14 mouse cellular contexts compared by ENCODE assay signal in genomic region chr14:106010961-106011360, GRCm38 (mm10).
DNase-seq lines count a peak whose midpoint lies in the region; ATAC-seq and TF ChIP-seq lines count a peak whose summit lies in the region.
"Had no signal": no experiment of that assay in that cellular context is flagged by ENCODE, and none has a peak within 500 bp of the region (broad histone marks: within the 10 kb centered on the region; RNA-seq: fewer than 3 reads in every experiment).

No protein-coding gene starts in this region.

- H3K9me3 ChIP-seq in heart, postnatal 0 days (replicated peaks; ENCODE audit: control insufficient read depth, low read length), result peaks cover 5% of the 10 kb centered on the region; the same call in 1 of the 2 replicates
- H3K9me3 ChIP-seq in heart, embryonic 11.5 days (replicated peaks; ENCODE audit: control insufficient read depth, low read length), result no peaks in the 10 kb centered on the region
- H3K9me3 ChIP-seq: hindbrain, embryonic 15.5 days; liver, embryonic 13.5 days; midbrain, embryonic 10.5 days had no signal

- peak overlapping the region; percentile 44; the same call in 1 of the 2 replicates for H3K27ac ChIP-seq in heart, postnatal 0 days (ENCODE audit: low read depth)
- no peak overlapping the region for H3K27ac ChIP-seq in heart, embryonic 11.5 days (ENCODE audit: low read depth, low read length)
- H3K27ac ChIP-seq: embryonic facial prominence, embryonic 15.5 days; hindbrain, embryonic 15.5 days; kidney, postnatal 0 days; liver, embryonic 13.5 days; midbrain, embryonic 10.5 days had no signal

- no peak overlapping the region for H3K4me2 ChIP-seq in heart, postnatal 0 days (ENCODE audit: low read depth, low read length)
- no peak overlapping the region for H3K4me2 ChIP-seq in heart, embryonic 11.5 days
- H3K4me2 ChIP-seq: embryonic facial prominence, embryonic 15.5 days; hindbrain, embryonic 15.5 days; liver, embryonic 13.5 days had no signal

- no peaks in the 10 kb centered on the region for H3K4me1 ChIP-seq in heart, postnatal 0 days (ENCODE audit: control insufficient read depth, insufficient read depth)
- H3K4me1 ChIP-seq in heart, embryonic 11.5 days (ENCODE audit: control insufficient read depth, insufficient read depth, low read length), result no peaks in the 10 kb centered on the region
- H3K4me1 ChIP-seq: embryonic facial prominence, embryonic 15.5 days; hindbrain, embryonic 15.5 days; liver, embryonic 13.5 days; midbrain, embryonic 10.5 days had no signal

- DNase-seq in adrenal gland, postnatal 10 days, result peak; percentile 25
- no peak for DNase-seq in adrenal gland, postnatal 4 days (ENCODE audit: low spot score in 2 of 2)
- no peak for DNase-seq in heart, postnatal 0 days (ENCODE audit: low spot score)
- peak; percentile 42 for DNase-seq in 3T3-L1 (ENCODE audit: low read depth, low spot score)
- peak; percentile 15 to 26 for DNase-seq in cerebellum, postnatal 36 days
- no peak for DNase-seq in spleen, adult 18-20 months
- DNase-seq: liver, embryonic 13.5 days; thymus, postnatal 4 days had no signal

- 71% methylated on average over 6 of the region's 6 CpGs for WGBS in heart, postnatal 0 days
- WGBS in heart, embryonic 11.5 days (ENCODE audit: insufficient replicate concordance), result 87% methylated on average over 6 of the region's 6 CpGs

- H3K27me3 ChIP-seq in heart, postnatal 0 days (ENCODE audit: control insufficient read depth, insufficient read depth, low read length), result no peaks in the 10 kb centered on the region
- no peaks in the 10 kb centered on the region for H3K27me3 ChIP-seq in heart, embryonic 11.5 days (ENCODE audit: control insufficient read depth, insufficient read depth, low read length)
- H3K27me3 ChIP-seq: embryonic facial prominence, embryonic 15.5 days; hindbrain, embryonic 15.5 days; liver, embryonic 13.5 days had no signal

- no peak for TF ChIP-seq EP300 in heart, postnatal 0 days (IDR thresholded peaks at IDR 0.05; ENCODE audit: low read depth)

- ATAC-seq in heart, postnatal 0 days (ENCODE audit: insufficient read depth, low read depth), result no peak
- ATAC-seq in heart, embryonic 11.5 days (replicated peaks; ENCODE audit: insufficient number of reproducible peaks, low FRiP score, low TSS enrichment), result no peak
- no peak for ATAC-seq in activated CD4-positive, CD25-positive, alpha-beta regulatory T cell, adult 4 months

- no peak overlapping the region for H3K4me3 ChIP-seq in heart, postnatal 0 days (ENCODE audit: low read depth, low read length)
- H3K4me3 ChIP-seq in heart, embryonic 11.5 days (ENCODE audit: low read depth, low read length), result no peak overlapping the region
- H3K4me3 ChIP-seq: embryonic facial prominence, embryonic 15.5 days; hindbrain, embryonic 15.5 days; liver, embryonic 13.5 days; midbrain, embryonic 10.5 days had no signal

- no peak for TF ChIP-seq CTCF in heart, postnatal 0 days (IDR thresholded peaks at IDR 0.05; ENCODE audit: low read depth)

- no peak overlapping the region for H3K9ac ChIP-seq in heart, postnatal 0 days (replicated peaks; ENCODE audit: low read depth, low read length)
- no peak overlapping the region for H3K9ac ChIP-seq in heart, embryonic 11.5 days (ENCODE audit: low read depth, low read length)
- H3K9ac ChIP-seq: embryonic facial prominence, embryonic 15.5 days; hindbrain, embryonic 15.5 days; liver, embryonic 13.5 days had no signal

- H3K36me3 ChIP-seq in heart, postnatal 0 days (replicated peaks; ENCODE audit: control insufficient read depth, insufficient read depth, low read length), result no peaks in the 10 kb centered on the region
- no peaks in the 10 kb centered on the region for H3K36me3 ChIP-seq in heart, embryonic 11.5 days (ENCODE audit: control insufficient read depth, insufficient read depth, low read length)
- H3K36me3 ChIP-seq: embryonic facial prominence, embryonic 15.5 days; hindbrain, embryonic 15.5 days; liver, embryonic 13.5 days; midbrain, embryonic 10.5 days had no signal

Comparison
In these comparisons a context has a peak if more than half of its experiments do, and no peak if none do; other contexts are left out.
1. DNase-seq: peak in adrenal gland, postnatal 10 days (single experiment), 3T3-L1 (single experiment) and cerebellum, postnatal 36 days (2 of 2); none in adrenal gland, postnatal 4 days (0 of 2), heart, postnatal 0 days (single experiment) and spleen, adult 18-20 months (0 of 2).